Mouse (Mus musculus) c-Kit-positive CD71-positive TER-119-negative erythroid progenitor cells, embryonic 14.5 days (primary cell): ENCODE data around the gene Ifit2.
A peak's percentile ranks its signal among the peaks of the same experiment; 100 is the strongest.

ENCODE experiments used
- DNase-seq: peaks from one replicate; pipeline ENCODE4 v3.0.0-alpha.2; 2013; ENCODE audit warnings: low read depth

The Ifit2 gene

DNA sequence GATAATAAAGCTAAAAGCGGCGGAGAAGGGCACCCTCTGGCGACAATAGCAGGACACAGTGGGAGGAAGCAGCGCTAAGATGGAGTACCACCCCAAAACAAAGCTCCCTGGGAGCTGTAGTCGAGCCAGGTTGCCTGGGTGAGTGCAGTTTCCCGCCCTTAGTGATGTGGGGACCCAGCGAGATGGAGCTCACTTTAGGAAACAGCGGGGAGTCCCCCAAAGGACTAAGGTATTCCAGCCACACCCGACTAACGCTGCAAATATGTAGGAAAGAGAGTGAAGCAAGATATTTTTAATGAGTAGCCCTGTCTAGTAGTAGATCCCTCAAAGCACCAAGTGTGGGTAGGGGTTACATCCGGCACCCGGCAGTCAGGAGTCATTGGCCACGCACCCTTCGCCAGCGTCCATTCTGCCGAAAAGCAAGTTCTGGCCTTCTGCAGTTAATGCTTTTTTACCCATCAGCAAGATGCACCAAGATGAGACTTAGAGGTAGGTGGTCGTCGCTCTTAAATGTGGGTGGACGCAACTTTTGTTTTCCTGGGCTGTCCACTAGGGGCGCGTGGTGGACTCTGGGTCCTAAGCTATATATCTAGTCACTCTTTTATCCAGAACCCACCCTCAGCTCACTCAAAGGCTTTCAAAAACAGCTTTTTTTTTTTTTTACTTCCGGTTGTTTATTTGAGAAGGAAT, at the start of gene Ifit2:
Gene Ifit2 (plus strand): TSS at position 161 of the 690 bp plus-strand sequence.
- peak; percentile 72 for DNase-seq

DNA sequence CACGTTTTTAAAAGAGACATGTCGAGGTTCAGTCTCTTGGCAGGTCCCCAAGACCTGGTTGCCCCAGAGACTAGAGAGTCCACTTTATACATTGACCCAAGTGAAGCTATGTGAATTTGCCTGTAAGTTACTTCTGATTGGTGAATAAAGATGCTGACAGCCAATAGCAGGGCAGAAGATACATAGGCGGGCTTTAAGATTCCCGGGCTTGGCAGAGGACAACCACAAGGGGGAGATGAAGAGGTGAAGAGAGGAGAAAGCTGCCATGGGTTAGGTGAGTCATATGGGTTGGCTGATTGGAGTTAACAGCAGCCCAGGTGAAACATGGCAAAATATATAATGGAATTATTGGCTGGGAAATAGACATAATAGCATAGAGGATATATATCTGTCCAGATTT, 49.7 kb upstream of the Ifit2 start:
- DNase-seq, result peak; percentile 81

- no peak for DNase-seq
Measured at GRCm38 (mm10) chr19:34505161-34505721, 45.3 kb upstream of the Ifit2 start.

- DNase-seq, result no peak
Measured at GRCm38 (mm10) chr19:34510717-34511116, 39.8 kb upstream of the Ifit2 start.

GRCm38 (mm10) chr19:34511528-34511927, 39.0 kb upstream of the Ifit2 start:
- no peak for DNase-seq

DNA sequence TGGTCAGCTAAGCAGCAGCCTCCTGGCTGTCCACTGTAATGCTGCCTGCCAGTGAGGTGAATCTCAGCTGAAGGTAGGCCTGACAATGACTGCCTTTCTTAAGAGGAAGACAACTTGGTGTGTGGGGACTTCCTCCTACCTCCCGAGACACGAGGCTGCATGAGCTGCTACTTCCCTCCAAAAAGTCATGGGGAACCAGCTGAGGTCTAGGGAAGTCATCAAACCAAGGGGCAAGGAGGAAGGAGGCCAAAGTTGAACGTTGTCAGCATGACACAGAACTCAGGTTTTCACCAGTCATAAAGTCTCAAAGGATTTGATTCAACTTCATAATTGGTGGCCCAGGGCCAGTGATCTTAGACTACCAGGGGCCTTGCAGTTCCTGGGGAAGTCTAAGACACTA, 34.8 kb upstream of the Ifit2 start:
- DNase-seq, result no peak

- DNase-seq, result no peak
Measured at GRCm38 (mm10) chr19:34516346-34516745, 34.1 kb upstream of the Ifit2 start.

DNA sequence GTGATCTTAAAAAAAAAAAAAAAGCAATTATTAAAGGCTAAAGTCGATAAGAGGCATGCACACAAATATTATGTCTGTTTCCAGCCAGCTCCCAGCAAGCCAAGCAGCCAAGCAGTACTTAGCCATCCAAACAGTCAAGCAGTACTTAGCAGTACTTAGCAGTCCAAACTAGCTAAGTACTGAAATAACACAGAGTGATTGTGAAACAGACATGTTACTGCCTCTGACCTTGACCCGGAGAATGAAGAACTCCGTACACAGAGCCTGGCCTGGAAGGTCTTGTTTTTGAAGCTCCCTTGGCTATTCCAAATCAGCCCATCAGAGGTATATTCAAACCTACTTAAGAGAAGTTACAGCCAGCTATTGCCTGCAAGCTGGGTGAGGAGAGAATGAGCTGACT, 33.3 kb upstream of the Ifit2 start:
- DNase-seq, result no peak

DNA sequence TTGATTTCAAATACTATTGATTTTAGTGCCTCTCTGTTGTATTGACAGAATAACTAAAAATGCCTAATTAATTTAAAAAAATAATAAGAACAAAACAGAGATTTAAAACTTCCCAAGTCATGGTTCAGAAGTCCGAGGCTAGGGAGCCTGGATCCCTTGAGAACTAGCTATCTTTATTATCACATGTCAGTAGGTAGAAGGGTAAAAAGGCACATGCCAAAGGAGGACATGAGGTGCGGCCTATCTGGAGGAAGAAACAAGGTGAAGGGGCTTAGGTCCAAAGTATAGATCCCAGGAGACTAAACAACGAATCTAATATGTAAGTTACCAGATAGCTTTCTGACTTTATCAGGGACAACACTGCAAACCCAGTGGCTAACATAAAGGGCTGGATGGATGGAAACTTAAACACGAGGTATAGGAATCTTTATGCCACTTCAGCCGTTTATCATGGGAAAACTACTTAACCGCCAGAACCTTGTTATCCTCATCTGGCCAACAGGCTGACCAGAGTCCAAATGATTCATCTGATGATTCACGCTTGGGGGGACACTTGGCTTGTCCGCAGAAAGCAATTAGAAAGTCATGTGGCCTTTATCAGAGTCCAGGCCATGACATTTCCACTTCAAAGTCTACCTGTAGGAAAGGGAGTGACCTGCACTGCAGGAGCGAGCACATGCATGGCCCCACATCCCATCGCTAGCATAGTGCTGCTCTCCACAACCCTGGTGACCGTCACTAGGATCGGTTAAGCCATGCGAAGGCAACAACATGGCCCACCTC, 32.5 kb upstream of the Ifit2 start:
- no peak for DNase-seq

- DNase-seq, result no peak
Measured at GRCm38 (mm10) chr19:34518786-34519185, 31.7 kb upstream of the Ifit2 start.

- DNase-seq, result no peak
Measured at GRCm38 (mm10) chr19:34519646-34520045, 30.8 kb upstream of the Ifit2 start.

DNA sequence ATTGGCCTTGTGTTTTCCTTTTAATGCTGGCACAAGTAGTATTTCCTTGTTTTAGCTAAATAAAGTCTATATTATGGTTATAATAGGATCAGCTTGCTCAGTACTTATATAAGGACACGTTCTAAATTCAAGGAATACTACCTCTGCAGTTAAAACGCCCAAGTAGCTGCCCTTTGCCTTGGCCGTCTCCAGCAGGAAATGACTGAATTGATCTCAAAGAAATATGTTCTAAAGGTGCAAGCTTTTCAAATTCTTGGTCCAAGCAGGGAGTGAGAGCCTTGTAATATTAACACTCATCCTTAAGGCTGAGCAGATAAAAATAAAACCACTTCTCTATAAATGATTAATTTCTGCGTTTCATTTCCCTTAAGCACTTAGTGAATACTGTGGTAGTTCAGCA, 30.4 kb upstream of the Ifit2 start:
- DNase-seq, result no peak

- DNase-seq, result no peak
Measured at GRCm38 (mm10) chr19:34521361-34521760, 29.1 kb upstream of the Ifit2 start.

DNA sequence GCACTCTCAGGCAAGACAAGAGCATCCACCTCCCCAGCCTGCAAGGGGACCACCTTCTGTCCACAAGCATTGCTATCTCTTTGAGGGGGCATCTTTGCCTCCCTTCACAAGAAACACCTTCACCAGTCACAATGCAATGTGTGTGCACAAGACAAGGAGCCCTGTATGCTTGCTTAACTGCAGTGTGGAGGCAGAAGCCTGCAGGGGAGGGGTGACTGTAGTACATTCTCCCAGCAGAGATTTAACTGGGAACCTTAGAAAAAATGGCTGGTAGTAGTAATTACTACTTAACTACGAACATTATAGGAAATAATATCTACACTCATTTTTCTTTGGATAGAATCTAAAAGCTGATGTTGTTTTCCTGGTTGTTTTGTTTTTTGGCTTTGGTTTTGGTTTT, 28.5 kb upstream of the Ifit2 start:
- no peak for DNase-seq

GRCm38 (mm10) chr19:34523106-34523725, 27.3 kb upstream of the Ifit2 start:
- no peak for DNase-seq

DNA sequence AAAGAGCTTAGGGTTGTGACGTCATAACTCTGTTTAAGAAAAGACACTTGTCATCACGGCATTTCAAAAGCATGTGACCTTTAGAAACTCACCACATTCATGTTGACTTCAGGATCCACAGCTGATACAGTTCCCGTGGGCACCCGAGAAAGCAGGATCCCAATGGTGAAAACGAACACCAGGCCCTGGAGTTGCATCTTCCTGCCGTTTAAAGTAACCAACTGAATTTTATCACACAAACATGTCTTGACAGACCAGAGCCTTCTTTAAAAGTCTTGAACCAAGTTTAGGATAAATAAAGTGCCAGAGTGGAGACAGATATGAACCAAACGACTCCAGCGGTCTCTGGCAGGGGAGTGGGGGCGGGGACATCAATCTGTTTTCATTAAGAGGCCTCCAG, 25.8 kb upstream of the Ifit2 start:
- no peak for DNase-seq

- DNase-seq, result peak; percentile 40
Measured at GRCm38 (mm10) chr19:34526321-34526923, 24.1 kb upstream of the Ifit2 start.

- DNase-seq, result peak; percentile 86
Measured at GRCm38 (mm10) chr19:34526941-34527682, 23.4 kb upstream of the Ifit2 start, which contains the start of gene Lipa. Gene Lipa (minus strand): TSS chr19:34527474.

- DNase-seq, result no peak
Measured at GRCm38 (mm10) chr19:34532061-34532751, 18.3 kb upstream of the Ifit2 start.

DNA sequence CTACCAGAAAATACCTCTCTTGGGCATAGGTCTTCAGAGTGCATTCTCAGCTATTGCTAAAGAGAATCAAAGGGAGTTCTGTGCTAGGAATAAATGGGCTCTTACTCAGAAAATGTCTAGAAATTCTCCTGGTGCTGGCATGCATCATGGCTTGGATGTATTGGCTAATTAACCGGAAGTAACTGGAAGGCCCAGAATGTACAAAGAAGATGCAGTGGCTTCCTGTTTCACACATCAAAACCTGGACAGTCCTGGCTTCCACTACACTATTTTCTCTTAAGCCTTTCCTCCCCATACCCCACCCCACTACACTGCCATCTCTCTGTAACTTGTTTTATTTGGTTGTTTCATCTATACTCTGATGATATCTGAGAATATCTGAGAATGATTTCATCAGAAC, 11.1 kb upstream of the Ifit2 start:
- DNase-seq, result no peak

DNA sequence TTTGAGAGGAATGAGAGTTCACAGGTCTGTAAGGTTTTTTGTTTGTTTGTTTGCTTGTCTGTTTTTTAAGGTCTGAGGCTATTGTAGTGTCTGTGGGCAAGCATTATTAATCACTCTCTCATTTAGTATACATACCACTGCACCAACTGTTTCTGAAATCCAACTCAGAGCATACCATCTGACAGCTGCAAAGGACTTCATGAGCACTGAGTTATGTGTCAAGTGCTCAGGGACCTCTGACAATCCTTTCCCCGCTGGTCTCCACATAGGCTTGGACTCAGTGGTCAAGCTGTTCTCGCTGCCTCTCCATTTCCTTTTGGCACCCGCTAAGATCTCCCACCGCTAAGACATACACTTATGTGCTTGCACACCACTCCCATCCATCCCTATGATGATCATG, 4.3 kb upstream of the Ifit2 start:
- DNase-seq, result no peak
